Mouse (Mus musculus) heart, adult 9 months (tissue): ENCODE data around the gene Prl7a1.

ENCODE experiments used
- DNase-seq, 2 experiments: peaks; one replicate each; pipeline ENCODE4 v3.0.0; 2022; ENCODE audit warnings: low spot score in 2 of 2

Prl7a1 gene

GRCm38 (mm10) chr13:27642393-27642792 is at the start of gene Prl7a1:
Gene Prl7a1, minus strand, starts transcription at chr13:27642493.
- no peak for DNase-seq

DNA sequence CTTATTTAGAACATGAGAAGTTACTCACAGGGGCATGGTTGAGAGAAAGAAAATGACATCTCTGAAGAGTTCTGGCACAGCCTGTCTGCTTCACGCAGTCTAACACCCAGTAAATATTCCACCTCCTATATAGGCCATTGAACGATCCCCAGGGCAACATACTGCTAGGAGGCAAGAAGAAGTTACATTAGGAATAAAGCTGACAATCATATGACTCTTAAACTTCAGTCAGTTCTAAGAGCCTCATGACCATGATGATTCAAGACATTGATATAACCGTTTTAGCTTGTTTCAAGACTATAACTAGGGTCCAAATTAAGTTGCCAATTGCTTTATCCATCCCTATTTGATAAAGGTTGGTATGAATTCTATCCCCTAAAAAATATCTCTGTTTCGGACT is 25.6 kb upstream of the Prl7a1 start, which contains the start of gene Prl7a2:
Gene Prl7a2, minus strand, starts transcription at position 101 of the 400 bp plus-strand sequence.
- no peak for DNase-seq

GRCm38 (mm10) chr13:27660747-27661146 is 18.5 kb upstream of the Prl7a1 start:
- DNase-seq: no peak

DNA sequence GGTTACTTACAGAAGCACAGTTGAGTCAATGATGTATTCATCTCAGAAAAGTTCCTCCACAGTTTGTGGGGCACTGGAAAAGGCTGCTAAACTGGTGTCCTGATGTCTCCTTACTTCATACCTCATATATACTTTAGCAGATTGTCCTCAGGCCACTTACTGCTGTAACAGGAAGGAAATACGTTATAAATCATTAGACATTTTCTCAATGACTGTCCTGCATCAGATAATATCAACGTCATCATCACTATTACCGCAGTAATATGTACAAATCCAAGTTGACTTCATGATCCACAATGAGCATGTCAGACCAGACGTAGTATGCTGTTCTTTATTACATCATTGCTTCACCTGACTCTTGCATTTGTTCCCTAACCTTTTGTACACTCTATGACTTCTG is 31.8 kb downstream of the Prl7a1 start, which contains the start of gene Prl7b1:
Gene Prl7b1, minus strand, starts transcription at position 101 of the 400 bp plus-strand sequence.
- DNase-seq: no peak
